Mouse (Mus musculus) urinary bladder, postnatal 36 days (tissue): ENCODE data around the gene Ift52.
"Not testable (repeated sequence)": the region's sequence is repeated elsewhere in the genome, so short reads cannot be mapped to it uniquely, and the experiment has no call there.

Source experiments
- DNase-seq, 2 experiments: peaks; one replicate each; pipeline ENCODE4 v3.0.0; 2022; ENCODE audit warnings: low spot score in 2 of 2, mixed read lengths in 1 of 2

Gene Ift52

GRCm38 (mm10) chr2:163031289-163031688 lies 14.1 kb downstream of the Ift52 start:
- DNase-seq = no peak

GRCm38 (mm10) chr2:163031757-163032156 lies 14.6 kb downstream of the Ift52 start:
- no peak for DNase-seq

GRCm38 (mm10) chr2:163032622-163033021 lies 15.5 kb downstream of the Ift52 start:
- no peak for DNase-seq

- no peak for DNase-seq
Measured at GRCm38 (mm10) chr2:163039940-163040339, 22.8 kb downstream of the Ift52 start.

- DNase-seq = peak; percentile 52 to 55
Measured at GRCm38 (mm10) chr2:163048125-163048524, 31.0 kb downstream of the Ift52 start.

- no peak for DNase-seq
Measured at GRCm38 (mm10) chr2:163049116-163049515, 32.0 kb downstream of the Ift52 start.

- no peak for DNase-seq
Measured at GRCm38 (mm10) chr2:163051691-163052090, 34.5 kb downstream of the Ift52 start.

- no peak for DNase-seq
Measured at GRCm38 (mm10) chr2:163052101-163052500, 34.9 kb downstream of the Ift52 start.

- no peak for DNase-seq
Measured at GRCm38 (mm10) chr2:163052826-163053225, 35.7 kb downstream of the Ift52 start.

- DNase-seq = peak; percentile 84 to 92
Measured at GRCm38 (mm10) chr2:163054335-163054840, 37.2 kb downstream of the Ift52 start, which contains the start of gene Mybl2. Mybl2 (plus strand) TSS chr2:163054687.

- DNase-seq = no peak
Measured at GRCm38 (mm10) chr2:163054891-163055494, 37.8 kb downstream of the Ift52 start.

GRCm38 (mm10) chr2:163055715-163056114 lies 38.6 kb downstream of the Ift52 start:
- no peak for DNase-seq

GRCm38 (mm10) chr2:163056584-163056983 lies 39.4 kb downstream of the Ift52 start:
- no peak for DNase-seq

GRCm38 (mm10) chr2:163058981-163059380 lies 41.8 kb downstream of the Ift52 start:
- not testable (repeated sequence) for DNase-seq

GRCm38 (mm10) chr2:163060630-163061029 lies 43.5 kb downstream of the Ift52 start:
- no peak for DNase-seq

GRCm38 (mm10) chr2:163061203-163062118 lies 44.3 kb downstream of the Ift52 start:
- DNase-seq = no peak

GRCm38 (mm10) chr2:163062119-163062508 lies 45.0 kb downstream of the Ift52 start:
- DNase-seq = no peak

- DNase-seq = no peak
Measured at GRCm38 (mm10) chr2:163066326-163066725, 49.2 kb downstream of the Ift52 start.

- DNase-seq = no peak
Measured at GRCm38 (mm10) chr2:163067233-163067632, 50.1 kb downstream of the Ift52 start.

GRCm38 (mm10) chr2:163070213-163070612 lies 53.1 kb downstream of the Ift52 start:
- DNase-seq = no peak

- no peak for DNase-seq
Measured at GRCm38 (mm10) chr2:163071590-163071989, 54.4 kb downstream of the Ift52 start.

- DNase-seq = no peak
Measured at GRCm38 (mm10) chr2:163073023-163073757, 56.0 kb downstream of the Ift52 start.
